Mouse (Mus musculus) stomach, embryonic 15.5 days (tissue): ENCODE data around the gene Gm28035. TPM values are rescaled to one million over a fixed set of nuclear protein-coding genes. Genes with fewer than 3 reads are reported as not detected.

Experiments used
- ATAC-seq: fragments of 200-750 bp; cut with Nextera tagmentation; 2 replicates; pipeline ENCODE4 v1.8.0; 2017; ENCODE audit warnings: low read depth, moderate number of reproducible peaks, moderate TSS enrichment; ENCODE audit not compliant: insufficient read depth, low FRiP score
- H3K27ac ChIP-seq: fragments of 300-500 bp; sonication (generic); 2 replicates; pipeline ENCODE4 v1.5.1; 2015; ENCODE audit warnings: mild to moderate bottlenecking, inconsistent platforms
- H3K27me3 ChIP-seq: fragments of 300-500 bp; sonication (generic); replicated peaks from 2 replicates; pipeline ENCODE4 v1.6.1; 2015; ENCODE audit warnings: inconsistent platforms
- H3K36me3 ChIP-seq: fragments of 300-500 bp; sonication (generic); 2 replicates; pipeline ENCODE4 v1.6.1; 2015; ENCODE audit warnings: inconsistent platforms
- H3K4me1 ChIP-seq: fragments of 300-500 bp; sonication (generic); 2 replicates; pipeline ENCODE4 v1.6.1; 2015; ENCODE audit warnings: inconsistent platforms
- H3K4me2 ChIP-seq: fragments of 300-500 bp; sonication (generic); 2 replicates; pipeline ENCODE4 v1.6.1; 2015; ENCODE audit warnings: mild to moderate bottlenecking, inconsistent platforms
- H3K4me3 ChIP-seq: fragments of 300-500 bp; sonication (generic); replicated peaks from 2 replicates; pipeline ENCODE4 v1.5.1; 2015; ENCODE audit warnings: inconsistent platforms
- H3K9ac ChIP-seq: fragments of 300-500 bp; sonication (generic); 2 replicates; pipeline ENCODE4 v1.6.1; 2015; ENCODE audit warnings: inconsistent platforms
- H3K9me3 ChIP-seq: fragments of 300-500 bp; sonication (generic); 2 replicates; pipeline ENCODE4 v1.6.1; 2016; ENCODE audit warnings: inconsistent platforms
- WGBS: fragments of 180-500 bp; shearing (Covaris S2); methylation state at CpG from one replicate; pipeline ENCODE4 v1.1.7; 2015; 5-methylcytosine and 5-hydroxymethylcytosine counted together
- polyA plus RNA-seq: library from polyadenylated mRNA; unstranded; fragments of >200 nt; fragmentation: Nextera tagmentation; extraction: Ambion mirVana; gene quantifications from 2 replicates; pipeline ENCODE4 v1.2.1, GENCODE M21; 2015

The Gm28035 gene
- polyA plus RNA-seq, 1 experiment from 2014 or later: 0.35 TPM

GRCm38 (mm10) chr2:30264671-30265519 is 24.5 kb downstream of the Gm28035 start:
- H3K4me3 ChIP-seq: no peak overlapping the region
- H3K9ac ChIP-seq: no peak overlapping the region
- H3K27ac ChIP-seq: peak overlapping the region; percentile 87
- 53% methylated on average over 7 of the region's 7 CpGs for WGBS
- H3K9me3 ChIP-seq: no peaks in the 10 kb centered on the region
- peaks cover 7% of the 10 kb centered on the region; the same call in 1 of the 2 replicates for H3K36me3 ChIP-seq
- H3K4me1 ChIP-seq: peaks cover 39% of the 10 kb centered on the region
- no peak for ATAC-seq
- H3K4me2 ChIP-seq: no peak overlapping the region
- H3K27me3 ChIP-seq: no peaks in the 10 kb centered on the region

GRCm38 (mm10) chr2:30265767-30266253 is 25.4 kb downstream of the Gm28035 start, which contains the start of gene Phyhd1:
Phyhd1 (plus strand) TSS chr2:30266203.
- no peak for ATAC-seq
- peaks cover 41% of the 10 kb centered on the region for H3K4me1 ChIP-seq
- peaks cover 7% of the 10 kb centered on the region; the same call in 1 of the 2 replicates for H3K36me3 ChIP-seq
- H3K9me3 ChIP-seq: no peaks in the 10 kb centered on the region
- H3K4me3 ChIP-seq: peak within 1 kb of the TSS; percentile 13
- no peak within 1 kb of the TSS for H3K9ac ChIP-seq
- peak within 1 kb of the TSS; percentile 43 for H3K4me2 ChIP-seq
- WGBS: 43% methylated on average over 5 of the region's 5 CpGs
- peak within 1 kb of the TSS; percentile 87 for H3K27ac ChIP-seq
- H3K27me3 ChIP-seq: no peaks in the 10 kb centered on the region

GRCm38 (mm10) chr2:30266392-30266941 is 26.1 kb downstream of the Gm28035 start:
- Histone ChIP-seq H3K9me3 (no peaks in the 10 kb centered on the region), H3K27ac (peak overlapping the region; percentile 87), H3K9ac (no peak overlapping the region), H3K27me3 (no peaks in the 10 kb centered on the region), H3K4me2 (peak overlapping the region; percentile 43), H3K4me1 (peaks cover 41% of the 10 kb centered on the region), H3K36me3 (peaks cover 7% of the 10 kb centered on the region; the same call in 1 of the 2 replicates), H3K4me3 (peak overlapping the region; percentile 13)
- ATAC-seq: peak; percentile 77
- WGBS: 8% methylated on average over 3 of the region's 4 CpGs

- Histone ChIP-seq H3K9ac (no peak overlapping the region), H3K4me3 (no peak overlapping the region), H3K36me3 (0 out of 2 replicates have a peak, but pooled peaks cover under 1% of the 10 kb centered on the region), H3K4me2 (no peak overlapping the region), H3K27ac (no peak overlapping the region), H3K27me3 (no peaks in the 10 kb centered on the region), H3K9me3 (no peaks in the 10 kb centered on the region), H3K4me1 (peaks cover 38% of the 10 kb centered on the region)
- ATAC-seq: no peak
- 97% methylated on average over 2 of the region's 2 CpGs for WGBS
Measured at GRCm38 (mm10) chr2:30267466-30267865, 27.1 kb downstream of the Gm28035 start.

GRCm38 (mm10) chr2:30268371-30268770 is 28.0 kb downstream of the Gm28035 start:
- ATAC-seq: no peak
- no peak overlapping the region for H3K27ac ChIP-seq
- no peaks in the 10 kb centered on the region for H3K36me3 ChIP-seq
- H3K4me1 ChIP-seq: peaks cover 33% of the 10 kb centered on the region
- WGBS: 54% methylated on average over 4 of the region's 4 CpGs
- no peaks in the 10 kb centered on the region for H3K27me3 ChIP-seq
- no peak overlapping the region for H3K4me3 ChIP-seq
- no peak overlapping the region for H3K9ac ChIP-seq
- H3K4me2 ChIP-seq: no peak overlapping the region
- no peaks in the 10 kb centered on the region for H3K9me3 ChIP-seq

- Histone ChIP-seq H3K9me3 (no peaks in the 10 kb centered on the region), H3K36me3 (no peaks in the 10 kb centered on the region), H3K9ac (no peak overlapping the region), H3K4me1 (peaks cover 32% of the 10 kb centered on the region), H3K27me3 (no peaks in the 10 kb centered on the region), H3K4me3 (no peak overlapping the region), H3K4me2 (0 out of 2 replicates have a peak overlapping the region, but pooled peaks have one; percentile 9), H3K27ac (peak overlapping the region; percentile 71)
- ATAC-seq: no peak
- 83% methylated on average over 17 of the region's 17 CpGs for WGBS
Measured at GRCm38 (mm10) chr2:30269241-30269990, 29.0 kb downstream of the Gm28035 start.

GRCm38 (mm10) chr2:30270134-30270533 is 29.8 kb downstream of the Gm28035 start:
- Histone ChIP-seq H3K9me3 (no peaks in the 10 kb centered on the region), H3K27ac (peak overlapping the region; percentile 71), H3K4me1 (peaks cover 25% of the 10 kb centered on the region), H3K9ac (no peak overlapping the region), H3K27me3 (no peaks in the 10 kb centered on the region), H3K4me2 (0 out of 2 replicates have a peak overlapping the region, but pooled peaks have one; percentile 9), H3K4me3 (no peak overlapping the region), H3K36me3 (no peaks in the 10 kb centered on the region)
- WGBS: 25% methylated on average over 1 of the region's 1 CpGs
- peak; percentile 76 for ATAC-seq

- Histone ChIP-seq H3K4me1 (peaks cover 11% of the 10 kb centered on the region), H3K27ac (no peak within 1 kb of the TSS), H3K4me3 (no peak within 1 kb of the TSS), H3K4me2 (no peak within 1 kb of the TSS), H3K27me3 (no peaks in the 10 kb centered on the region), H3K9me3 (no peaks in the 10 kb centered on the region), H3K9ac (no peak within 1 kb of the TSS), H3K36me3 (no peaks in the 10 kb centered on the region)
- ATAC-seq: no peak
- WGBS: 88% methylated on average over 11 of the region's 11 CpGs
Measured at GRCm38 (mm10) chr2:30280743-30281142, 40.4 kb downstream of the Gm28035 start, which contains the start of gene Gm28038. Gm28038 (plus strand) TSS chr2:30281043.

- Histone ChIP-seq H3K9me3 (no peaks in the 10 kb centered on the region), H3K9ac (no peak overlapping the region), H3K27me3 (no peaks in the 10 kb centered on the region), H3K4me3 (no peak overlapping the region), H3K4me1 (peaks cover 11% of the 10 kb centered on the region), H3K4me2 (no peak overlapping the region), H3K36me3 (no peaks in the 10 kb centered on the region), H3K27ac (no peak overlapping the region)
- ATAC-seq: no peak
- WGBS: 69% methylated on average over 3 of the region's 3 CpGs
Measured at GRCm38 (mm10) chr2:30281651-30282050, 41.3 kb downstream of the Gm28035 start.

GRCm38 (mm10) chr2:30283193-30283592 is 42.8 kb downstream of the Gm28035 start:
- ATAC-seq: no peak
- Histone ChIP-seq H3K9ac (no peak overlapping the region), H3K4me2 (no peak overlapping the region), H3K4me1 (peaks cover 20% of the 10 kb centered on the region), H3K27ac (no peak overlapping the region), H3K36me3 (no peaks in the 10 kb centered on the region), H3K9me3 (no peaks in the 10 kb centered on the region), H3K27me3 (no peaks in the 10 kb centered on the region), H3K4me3 (no peak overlapping the region)
- 87% methylated on average over 2 of the region's 2 CpGs for WGBS

GRCm38 (mm10) chr2:30285004-30285403 is 44.6 kb downstream of the Gm28035 start:
- Histone ChIP-seq H3K36me3 (no peaks in the 10 kb centered on the region), H3K4me1 (peaks cover 20% of the 10 kb centered on the region), H3K27ac (no peak overlapping the region), H3K9ac (peak overlapping the region; percentile 77; the same call in 1 of the 2 replicates), H3K9me3 (no peaks in the 10 kb centered on the region), H3K4me2 (peak overlapping the region; percentile 98), H3K27me3 (no peaks in the 10 kb centered on the region), H3K4me3 (peak overlapping the region; percentile 97)
- 91% methylated on average over 5 of the region's 5 CpGs for WGBS
- ATAC-seq: no peak
